In genomic region chr11:113056824-113057223, GRCm38 (mm10) we compare ENCODE assay signal across 8 mouse cellular contexts.
DNase-seq lines count a peak whose midpoint lies in the region; ATAC-seq and TF ChIP-seq lines count a peak whose summit lies in the region.

No protein-coding gene starts in this region.

- H3K4me3 ChIP-seq in intestine, embryonic 16.5 days (ENCODE audit: low read length), result no peak overlapping the region

- 0 out of 2 replicates have a peak overlapping the region, but pooled peaks have one; percentile 5 for H3K27ac ChIP-seq in intestine, embryonic 16.5 days (ENCODE audit: low read length)

- H3K4me2 ChIP-seq in intestine, embryonic 16.5 days (ENCODE audit: low read depth, low read length), result no peak overlapping the region

- H3K4me1 ChIP-seq in intestine, embryonic 16.5 days (ENCODE audit: control insufficient read depth, insufficient read depth, low read length), result peaks cover 53% of the 10 kb centered on the region

- ATAC-seq in intestine, embryonic 16.5 days, result no peak

- no peaks in the 10 kb centered on the region for H3K9me3 ChIP-seq in intestine, embryonic 16.5 days (ENCODE audit: control insufficient read depth, low read length)

- 16% methylated on average over 5 of the region's 5 CpGs for WGBS in intestine, embryonic 16.5 days

- no peaks in the 10 kb centered on the region for H3K27me3 ChIP-seq in intestine, embryonic 16.5 days (replicated peaks; ENCODE audit: control insufficient read depth, insufficient read depth, low read length)

- peak; percentile 92 for DNase-seq in heart, adult 11 months
- DNase-seq in heart, adult 9 months (ENCODE audit: low spot score in 2 of 2), result no peak
- peak; percentile 95 for DNase-seq in brain, embryonic 14.5 days (ENCODE audit: low read depth)
- DNase-seq in fibroblast of lung, adult 2 months (ENCODE audit: low read depth), result peak; percentile 44
- DNase-seq in retina, postnatal 1 day, result peak; percentile 63
- DNase-seq in thymus, postnatal 4 days, result no peak
- DNase-seq in adrenal gland, adult 18-20 months (ENCODE audit: low spot score in 2 of 2), result no peak

- no peak for TF ChIP-seq POLR2A in brain, embryonic 14.5 days (IDR thresholded peaks at IDR 0.05; ENCODE audit: borderline replicate concordance, extremely low read depth, insufficient read depth, insufficient read length, poor library complexity, severe bottlenecking)

- TF ChIP-seq CTCF in brain, embryonic 14.5 days (IDR thresholded peaks at IDR 0.05; ENCODE audit: borderline replicate concordance, extremely low read depth, insufficient read depth, insufficient read length), result no peak

- peak overlapping the region; percentile 4; the same call in 1 of the 2 replicates for H3K9ac ChIP-seq in intestine, embryonic 16.5 days (ENCODE audit: low read depth, low read length)

- no peaks in the 10 kb centered on the region for H3K36me3 ChIP-seq in intestine, embryonic 16.5 days (ENCODE audit: control insufficient read depth, insufficient read depth, low read length)

Comparison
In these comparisons a context has a peak if more than half of its experiments do, and no peak if none do; other contexts are left out.
1. DNase-seq: peak in heart, adult 11 months (single experiment), brain, embryonic 14.5 days (single experiment), fibroblast of lung, adult 2 months (single experiment) and retina, postnatal 1 day (single experiment); none in heart, adult 9 months (0 of 2), thymus, postnatal 4 days (single experiment) and adrenal gland, adult 18-20 months (0 of 2).